Mouse (Mus musculus): ENCODE measurements around the gene Zfp784.
A peak's percentile ranks its signal among the peaks of the same experiment; 100 is the strongest.

DNA sequence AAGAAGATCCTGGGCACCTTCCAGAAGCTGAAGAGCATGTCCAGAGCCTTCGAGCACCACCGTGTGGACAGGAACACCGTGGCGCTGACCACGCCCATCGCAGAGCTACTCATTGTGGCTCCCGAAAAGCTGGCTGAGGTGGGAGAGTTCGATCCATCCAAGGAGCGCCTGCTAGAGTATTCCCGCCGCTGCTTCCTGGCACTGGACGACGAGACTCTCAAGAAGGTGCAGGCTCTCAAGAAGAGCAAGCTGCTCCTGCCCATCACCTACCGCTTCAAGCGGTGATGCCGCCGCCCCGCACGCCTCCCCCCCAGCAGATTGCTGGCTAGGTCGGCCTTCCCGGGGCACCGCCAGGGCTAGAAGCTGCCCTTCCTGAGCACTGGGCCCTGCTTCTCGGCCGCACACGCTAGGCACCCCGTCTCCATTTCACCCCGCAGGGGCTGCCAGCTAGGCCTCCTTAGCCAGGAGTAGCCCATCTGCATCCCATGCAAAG is 22.0 kb upstream of the Zfp784 start:
- TF ChIP-seq CTCF (IDR thresholded peaks at IDR 0.05; ENCODE audit: low read depth) (peak; percentile 87), EP300 (optimal IDR thresholded peaks at IDR 0.05) (no peak)
